Mouse (Mus musculus) liver, embryonic 12.5 days (tissue): ENCODE measurements around the gene Zscan21. TPM values are rescaled to one million over a fixed set of nuclear protein-coding genes. Genes with fewer than 3 reads are reported as not detected.
"Not testable (repeated sequence)": the region's sequence is repeated elsewhere in the genome, so short reads cannot be mapped to it uniquely, and the experiment has no call there.

ENCODE experiments used
- ATAC-seq: fragments of 200-750 bp; cut with Nextera tagmentation; 2 replicates; pipeline ENCODE4 v1.8.0; 2017; ENCODE audit warnings: moderate number of reproducible peaks, mild to moderate bottlenecking, moderate library complexity
- H3K27ac ChIP-seq: fragments of 300-500 bp; sonication (generic); 2 replicates; pipeline ENCODE4 v1.5.1; 2016; ENCODE audit warnings: mild to moderate bottlenecking
- H3K27me3 ChIP-seq: fragments of 300-500 bp; sonication (generic); replicated peaks from 2 replicates; pipeline ENCODE4 v1.6.1; 2016; ENCODE audit warnings: mild to moderate bottlenecking, moderate library complexity
- H3K36me3 ChIP-seq: fragments of 300-500 bp; sonication (generic); 2 replicates; pipeline ENCODE4 v1.6.1; 2016; ENCODE audit warnings: mild to moderate bottlenecking, moderate library complexity
- H3K4me1 ChIP-seq: fragments of 300-500 bp; sonication (generic); 2 replicates; pipeline ENCODE4 v1.6.1; 2016
- H3K4me2 ChIP-seq: fragments of 300-500 bp; sonication (generic); 2 replicates; pipeline ENCODE4 v1.6.1; 2016; ENCODE audit warnings: mild to moderate bottlenecking, moderate library complexity
- H3K4me3 ChIP-seq: fragments of 300-500 bp; sonication (generic); 2 replicates; pipeline ENCODE4 v1.5.1; 2016; ENCODE audit warnings: mild to moderate bottlenecking, moderate library complexity
- H3K9ac ChIP-seq: fragments of 300-500 bp; sonication (generic); 2 replicates; pipeline ENCODE4 v1.6.1; 2016; ENCODE audit warnings: mild to moderate bottlenecking, moderate library complexity
- H3K9me3 ChIP-seq: fragments of 300-500 bp; sonication (generic); replicated peaks from 2 replicates; pipeline ENCODE4 v1.6.1; 2016; ENCODE audit warnings: mild to moderate bottlenecking, moderate library complexity
- WGBS: fragments of 180-500 bp; shearing (Covaris S2); methylation state at CpG from one replicate; pipeline ENCODE4 v1.1.7; 2016; ENCODE audit not compliant: insufficient replicate concordance; 5-methylcytosine and 5-hydroxymethylcytosine counted together
- polyA plus RNA-seq: library from polyadenylated mRNA; unstranded; fragments of >200 nt; fragmentation: Nextera tagmentation; extraction: Ambion mirVana; gene quantifications from 2 replicates; pipeline ENCODE4 v1.2.1, GENCODE M21; 2016

The Zscan21 gene
- polyA plus RNA-seq, 1 experiment from 2014 or later: 19.6 TPM

DNA sequence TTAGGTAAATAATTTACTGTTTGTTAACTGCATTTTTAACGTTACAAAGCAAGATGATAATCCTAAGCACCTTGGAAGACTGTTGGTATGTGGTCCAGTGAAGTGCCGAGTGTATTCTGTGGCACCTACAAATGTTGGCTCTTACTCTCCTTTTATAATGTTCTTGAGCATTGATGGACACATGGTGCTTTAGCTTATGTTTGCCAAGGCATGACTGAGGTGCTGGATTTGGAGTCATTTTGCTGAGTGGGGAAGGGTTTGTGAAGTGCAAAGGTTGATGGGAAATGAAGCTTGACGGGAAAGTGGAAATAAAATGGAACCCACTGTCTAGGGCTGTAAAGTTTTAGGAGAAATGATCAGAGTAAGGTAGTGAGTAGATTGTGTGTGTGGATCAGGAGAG lies 28.3 kb upstream of the Zscan21 start:
- Histone ChIP-seq H3K27ac (0 out of 2 replicates have a peak overlapping the region, but pooled peaks have one; percentile 49), H3K4me2 (peak overlapping the region; percentile 29), H3K27me3 (no peaks in the 10 kb centered on the region), H3K4me3 (no peak overlapping the region), H3K4me1 (peaks cover 52% of the 10 kb centered on the region), H3K9ac (no peak overlapping the region; the same call in 1 of the 2 replicates), H3K9me3 (no peaks in the 10 kb centered on the region), H3K36me3 (peaks cover 26% of the 10 kb centered on the region)
- no peak for ATAC-seq
- 73% methylated on average over 3 of the region's 3 CpGs for WGBS

DNA sequence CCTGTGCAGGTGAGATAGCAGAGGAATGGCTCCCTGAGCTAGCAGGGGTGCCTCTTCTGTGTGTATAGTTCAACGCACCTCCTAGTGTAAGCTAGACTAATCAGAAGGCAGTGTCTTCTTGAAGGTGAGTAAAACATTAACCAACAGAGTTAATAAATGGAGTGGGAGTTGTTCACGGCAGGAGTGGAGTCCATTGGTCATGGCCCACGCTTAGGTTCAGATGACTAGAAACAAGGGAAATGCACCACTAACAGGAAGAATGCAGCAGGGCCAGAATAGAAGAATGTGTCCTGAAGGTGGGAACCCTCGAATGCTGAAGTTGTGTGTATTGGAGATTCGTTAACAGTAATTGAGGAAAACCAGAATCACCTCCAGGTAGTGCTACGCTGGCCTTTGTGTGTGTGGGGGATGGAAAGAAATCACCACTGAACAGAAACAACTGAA lies 27.6 kb upstream of the Zscan21 start:
- H3K27ac ChIP-seq: peak overlapping the region; percentile 49; the same call in 1 of the 2 replicates
- WGBS: 68% methylated on average over 6 of the region's 6 CpGs
- no peak overlapping the region for H3K9ac ChIP-seq
- peak overlapping the region; percentile 29 for H3K4me2 ChIP-seq
- ATAC-seq: no peak
- H3K36me3 ChIP-seq: peaks cover 34% of the 10 kb centered on the region
- H3K4me3 ChIP-seq: no peak overlapping the region
- H3K4me1 ChIP-seq: peaks cover 46% of the 10 kb centered on the region
- no peaks in the 10 kb centered on the region for H3K27me3 ChIP-seq
- H3K9me3 ChIP-seq: no peaks in the 10 kb centered on the region

DNA sequence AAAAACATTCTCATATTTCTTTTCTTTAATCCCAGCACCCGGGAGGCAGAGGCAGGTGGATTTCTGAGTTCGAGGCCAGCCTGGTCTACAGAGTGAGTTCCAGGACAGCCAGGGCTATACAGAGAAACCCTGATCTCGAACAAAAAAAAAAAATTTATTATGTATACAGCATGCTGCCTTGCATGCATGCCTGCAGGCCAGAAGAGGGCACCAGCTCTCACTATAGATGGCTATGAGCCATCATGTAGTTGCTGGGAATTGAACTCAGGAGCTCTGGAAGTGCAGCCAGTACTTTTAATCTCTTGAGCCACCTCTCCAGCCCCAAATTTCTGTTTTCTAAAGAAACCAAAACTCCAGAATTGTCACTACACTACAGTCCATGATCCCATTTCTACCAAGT lies 26.4 kb upstream of the Zscan21 start:
- H3K9me3 ChIP-seq: no peaks in the 10 kb centered on the region
- 80% methylated on average over 3 of the region's 3 CpGs for WGBS
- no peak overlapping the region for H3K9ac ChIP-seq
- H3K4me1 ChIP-seq: peaks cover 41% of the 10 kb centered on the region
- H3K4me2 ChIP-seq: no peak overlapping the region
- H3K27me3 ChIP-seq: no peaks in the 10 kb centered on the region
- no peak overlapping the region for H3K27ac ChIP-seq
- ATAC-seq: no peak
- peaks cover 45% of the 10 kb centered on the region for H3K36me3 ChIP-seq
- no peak overlapping the region for H3K4me3 ChIP-seq

DNA sequence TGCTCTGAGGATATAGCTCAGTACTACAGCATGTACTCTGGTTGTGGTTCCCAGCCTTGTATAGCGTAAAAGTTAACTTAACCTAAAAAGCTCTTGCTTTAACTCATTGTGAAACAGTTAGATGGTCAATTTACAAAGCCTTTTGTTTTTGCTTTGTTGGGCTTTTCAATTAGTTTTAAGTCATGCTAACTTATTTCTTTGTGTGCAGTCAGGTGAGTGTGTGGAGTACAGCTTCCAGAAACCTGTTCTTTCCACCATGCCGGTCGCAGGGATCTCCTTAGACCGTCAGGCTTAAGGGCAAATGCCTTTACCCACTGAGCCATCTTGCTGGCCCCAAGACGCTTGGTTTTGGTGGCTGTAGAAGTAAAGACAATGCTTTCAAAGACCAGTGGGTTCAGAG lies 26.0 kb upstream of the Zscan21 start:
- Histone ChIP-seq H3K4me1 (peaks cover 41% of the 10 kb centered on the region), H3K27ac (no peak overlapping the region), H3K4me2 (no peak overlapping the region), H3K36me3 (peaks cover 50% of the 10 kb centered on the region), H3K27me3 (no peaks in the 10 kb centered on the region), H3K9me3 (no peaks in the 10 kb centered on the region), H3K9ac (no peak overlapping the region), H3K4me3 (no peak overlapping the region)
- WGBS: 88% methylated on average over 5 of the region's 5 CpGs
- ATAC-seq: no peak

DNA sequence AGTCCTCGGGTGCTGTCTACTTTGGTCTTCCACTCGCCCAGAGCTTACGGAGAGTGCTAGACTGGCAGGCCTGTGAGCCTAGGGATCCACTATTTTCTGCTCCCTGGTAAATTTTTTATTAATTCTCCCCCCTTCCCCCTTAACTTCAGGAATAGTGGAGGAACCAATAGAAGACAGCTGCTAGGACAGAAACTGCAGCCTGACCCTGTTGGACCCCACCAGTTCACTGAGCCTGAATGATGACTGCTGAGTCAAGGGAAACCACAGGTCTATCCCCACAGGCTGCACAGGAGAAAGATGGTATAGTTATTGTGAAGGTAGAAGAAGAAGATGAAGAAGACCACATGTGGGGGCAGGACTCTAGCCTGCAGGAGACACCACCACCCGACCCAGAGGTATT lies 23.9 kb upstream of the Zscan21 start:
- Histone ChIP-seq H3K27ac (no peak overlapping the region), H3K4me1 (peaks cover 22% of the 10 kb centered on the region), H3K36me3 (peaks cover 62% of the 10 kb centered on the region), H3K9ac (no peak overlapping the region), H3K27me3 (no peaks in the 10 kb centered on the region), H3K9me3 (no peaks in the 10 kb centered on the region), H3K4me2 (no peak overlapping the region), H3K4me3 (no peak overlapping the region)
- ATAC-seq: no peak
- WGBS: 87% methylated on average over 4 of the region's 4 CpGs

DNA sequence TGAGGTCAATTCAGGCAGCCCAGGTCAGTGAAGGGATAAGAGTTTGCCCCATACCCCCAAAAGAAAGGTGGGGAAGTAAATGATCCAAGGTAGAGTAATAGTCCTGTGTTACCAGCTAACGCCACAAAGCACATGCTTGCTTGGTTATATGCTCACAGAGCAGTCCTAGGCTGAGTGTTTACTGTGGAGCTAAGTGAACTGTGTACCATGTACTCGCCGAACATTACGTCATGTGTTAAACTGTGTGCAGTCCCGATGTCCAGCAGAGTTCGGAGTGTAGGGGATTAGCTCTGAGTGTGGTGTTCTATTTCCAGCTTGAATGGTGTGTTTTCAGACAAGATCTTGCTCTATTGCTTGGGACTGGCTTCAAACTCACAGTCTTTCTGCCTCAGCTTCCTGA lies 22.2 kb upstream of the Zscan21 start:
- Histone ChIP-seq H3K36me3 (peaks cover 72% of the 10 kb centered on the region), H3K9ac (no peak overlapping the region), H3K4me3 (no peak overlapping the region), H3K27ac (no peak overlapping the region), H3K4me1 (peaks cover 6% of the 10 kb centered on the region; the same call in 1 of the 2 replicates), H3K27me3 (no peaks in the 10 kb centered on the region), H3K9me3 (no peaks in the 10 kb centered on the region), H3K4me2 (no peak overlapping the region)
- 87% methylated on average over 6 of the region's 6 CpGs for WGBS
- no peak; the same call in 1 of the 2 replicates for ATAC-seq

DNA sequence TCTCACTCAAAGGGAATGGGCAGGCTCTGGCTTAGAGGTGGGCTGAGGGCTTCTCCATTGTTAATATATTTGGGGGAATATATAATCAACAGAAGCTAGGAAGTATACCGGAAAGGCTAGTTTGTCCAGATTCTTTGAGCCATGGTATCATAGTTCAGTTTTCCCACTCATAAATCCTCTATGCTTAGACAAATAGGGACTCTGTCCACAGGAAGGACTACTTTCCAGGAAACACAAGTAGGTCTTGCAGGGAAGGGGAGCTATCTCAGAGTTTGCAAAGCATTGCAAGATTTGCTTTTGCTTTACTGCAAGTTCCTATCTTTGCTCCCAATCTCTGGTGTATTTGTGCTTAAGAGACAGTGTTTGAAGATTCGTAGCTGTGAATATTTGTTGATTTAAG lies 11.7 kb upstream of the Zscan21 start:
- H3K9me3 ChIP-seq: no peaks in the 10 kb centered on the region
- WGBS: 88% methylated on average over 2 of the region's 2 CpGs
- ATAC-seq: no peak
- no peaks in the 10 kb centered on the region for H3K27me3 ChIP-seq
- no peak overlapping the region for H3K4me3 ChIP-seq
- no peaks in the 10 kb centered on the region for H3K4me1 ChIP-seq
- H3K4me2 ChIP-seq: no peak overlapping the region
- no peak overlapping the region for H3K27ac ChIP-seq
- H3K9ac ChIP-seq: no peak overlapping the region
- H3K36me3 ChIP-seq: peaks cover 47% of the 10 kb centered on the region

DNA sequence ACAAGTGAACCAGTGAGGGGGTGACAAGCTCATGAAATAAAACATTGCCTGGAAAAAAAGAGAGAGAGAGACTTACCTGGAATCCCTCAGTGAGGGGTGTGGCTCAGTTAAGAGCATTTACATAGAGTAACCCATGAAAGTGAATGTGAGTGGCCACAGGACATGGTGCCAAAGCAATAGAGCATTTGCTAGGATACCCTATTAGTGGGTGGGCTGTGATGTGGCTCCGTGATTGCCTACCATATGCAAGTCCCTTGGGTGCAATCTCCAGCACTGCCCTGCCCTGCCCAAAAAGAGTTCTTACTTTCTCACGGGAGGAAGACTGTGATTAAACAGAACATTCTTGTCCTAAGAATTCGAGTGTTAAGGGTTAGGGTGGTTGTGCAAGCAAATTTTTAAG lies 9.6 kb upstream of the Zscan21 start:
- Histone ChIP-seq H3K27ac (no peak overlapping the region), H3K4me2 (no peak overlapping the region), H3K36me3 (peaks cover 25% of the 10 kb centered on the region), H3K27me3 (no peaks in the 10 kb centered on the region), H3K4me1 (no peaks in the 10 kb centered on the region), H3K9me3 (no peaks in the 10 kb centered on the region), H3K9ac (no peak overlapping the region), H3K4me3 (no peak overlapping the region)
- 47% methylated on average over 3 of the region's 3 CpGs for WGBS
- ATAC-seq: no peak

DNA sequence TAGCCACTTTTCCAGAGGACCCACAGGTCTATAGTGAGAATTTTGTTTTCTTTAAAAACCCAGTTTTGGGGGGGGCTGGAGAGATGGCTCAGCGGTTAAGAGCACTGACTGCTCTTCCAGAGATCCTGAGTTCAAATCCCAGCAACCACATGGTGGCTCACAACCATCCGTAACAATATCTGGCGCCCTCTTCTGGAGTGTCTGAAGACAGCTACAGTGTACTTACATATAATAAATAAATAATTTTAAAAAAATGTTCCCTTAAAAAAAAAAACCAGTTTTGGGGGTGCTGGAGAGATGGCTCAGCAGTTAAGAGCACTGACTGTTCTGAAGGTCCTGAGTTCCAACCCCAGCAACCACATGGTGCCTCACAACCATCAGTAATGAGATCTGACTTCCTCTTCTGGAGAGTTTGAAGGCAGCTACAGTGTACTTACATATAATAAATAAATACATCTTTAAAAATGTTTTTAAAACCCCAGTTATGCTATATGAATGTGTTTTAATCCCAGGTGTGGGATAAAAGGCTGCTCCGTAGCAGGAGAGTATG lies 6.8 kb upstream of the Zscan21 start:
- H3K4me2 ChIP-seq, H3K27me3 ChIP-seq, H3K36me3 ChIP-seq, ATAC-seq, H3K9ac ChIP-seq, H3K4me1 ChIP-seq, H3K27ac ChIP-seq, H3K9me3 ChIP-seq, H3K4me3 ChIP-seq: not testable (repeated sequence)
- WGBS: 50% methylated on average over 4 of the region's 4 CpGs

DNA sequence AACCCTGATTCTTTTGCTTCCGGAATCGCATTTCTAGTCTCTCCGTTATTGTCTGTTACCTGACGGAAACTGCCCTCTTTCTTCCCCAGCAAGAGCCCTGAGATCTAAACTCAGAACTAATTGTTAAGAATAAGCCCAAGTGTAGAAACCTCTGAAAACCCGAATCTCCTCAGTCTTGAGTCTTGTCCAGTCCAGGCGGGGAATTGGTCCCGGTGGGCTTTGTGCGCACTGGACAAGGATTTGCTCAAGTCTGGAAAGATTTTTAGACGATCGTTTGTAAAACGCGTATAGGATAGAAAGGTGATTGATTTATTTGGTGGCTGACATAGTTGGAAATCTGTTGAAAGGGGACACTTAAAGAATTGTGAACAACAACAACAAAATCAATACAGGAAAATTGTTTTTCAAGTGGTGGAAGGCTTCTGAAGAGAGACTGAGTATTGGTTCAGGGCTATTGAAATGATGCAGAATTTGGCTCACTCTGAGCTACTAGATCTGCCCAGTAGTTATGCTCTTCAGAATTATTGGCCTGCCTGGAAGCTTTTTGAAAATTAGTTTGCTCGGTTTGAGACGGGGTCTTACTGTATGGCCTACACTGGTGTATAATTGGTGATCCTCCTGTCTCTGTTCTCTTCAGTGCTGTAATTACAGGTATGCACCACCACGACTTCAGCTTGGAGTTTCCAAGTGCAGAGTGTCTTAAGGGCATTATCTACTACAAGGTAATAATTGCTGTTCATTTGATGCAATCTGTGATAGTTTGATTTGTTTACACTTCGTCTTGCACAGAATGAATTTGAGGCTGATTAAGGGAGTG lies 704 bp downstream of the Zscan21 start:
- Histone ChIP-seq H3K4me1 (peaks cover 31% of the 10 kb centered on the region), H3K27ac (peak overlapping the region; percentile 92), H3K9ac (peak overlapping the region; percentile 80), H3K4me3 (peak overlapping the region; percentile 70), H3K9me3 (no peaks in the 10 kb centered on the region), H3K27me3 (no peaks in the 10 kb centered on the region), H3K36me3 (peaks cover 27% of the 10 kb centered on the region), H3K4me2 (peak overlapping the region; percentile 84)
- ATAC-seq: peak; percentile 31; the same call in 1 of the 2 replicates
- WGBS: 9% methylated on average over 16 of the region's 16 CpGs

DNA sequence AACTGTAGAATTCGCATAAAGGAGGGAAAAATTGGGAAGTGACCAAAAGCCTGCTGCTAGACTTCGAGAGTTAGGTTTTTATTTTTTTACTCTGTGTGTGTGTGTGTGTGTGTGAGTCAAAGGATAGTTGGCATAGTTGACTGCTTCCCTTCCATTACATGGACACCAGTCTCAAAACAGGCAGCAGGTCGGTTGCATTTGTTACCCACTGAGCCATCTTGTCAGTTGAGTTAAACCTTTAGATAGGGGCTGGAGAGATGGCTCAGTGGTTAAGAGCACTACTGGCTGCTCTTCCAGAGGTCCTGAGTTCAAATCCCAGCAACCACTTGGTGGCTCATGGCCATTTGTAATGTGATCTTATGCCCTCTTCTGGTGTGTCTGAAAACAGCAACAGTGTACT lies 1.3 kb downstream of the Zscan21 start:
- Histone ChIP-seq H3K36me3 (peaks cover 31% of the 10 kb centered on the region), H3K4me2 (peak overlapping the region; percentile 84), H3K4me3 (peak overlapping the region; percentile 70), H3K9me3 (no peaks in the 10 kb centered on the region), H3K9ac (peak overlapping the region; percentile 80; the same call in 1 of the 2 replicates), H3K27ac (0 out of 2 replicates have a peak overlapping the region, but pooled peaks have one; percentile 59), H3K27me3 (no peaks in the 10 kb centered on the region), H3K4me1 (peaks cover 32% of the 10 kb centered on the region)
- 56% methylated on average over 3 of the region's 3 CpGs for WGBS
- ATAC-seq: no peak

DNA sequence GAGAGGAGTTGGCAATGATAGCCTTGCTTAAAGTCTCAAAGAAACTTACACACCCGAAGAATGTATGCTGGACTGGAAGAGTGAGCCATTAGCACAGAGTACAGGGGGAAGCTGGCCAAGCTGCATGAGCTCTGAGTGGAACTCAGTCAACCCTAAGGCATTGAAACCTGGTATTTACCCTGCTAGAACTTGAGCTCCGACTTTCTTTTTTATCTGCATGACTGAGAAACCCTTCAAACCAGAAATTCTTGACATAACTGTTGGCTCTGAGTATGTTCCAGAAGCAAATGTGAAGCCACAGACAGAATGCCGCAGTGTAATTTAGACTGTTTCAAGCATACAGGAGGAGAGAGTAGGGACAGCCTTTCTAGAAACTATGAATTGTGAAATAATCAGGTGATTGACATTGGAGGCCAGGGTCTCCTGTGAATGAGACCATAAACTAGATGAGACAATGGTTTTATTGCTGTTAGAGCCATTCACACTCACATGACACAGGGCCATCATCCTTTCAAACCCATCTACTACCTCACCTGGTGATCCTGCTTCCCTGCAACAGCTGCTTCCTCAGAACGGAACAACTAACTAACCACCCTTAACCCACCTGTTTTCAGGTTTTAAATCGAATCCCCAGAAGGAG lies 15.8 kb downstream of the Zscan21 start:
- Histone ChIP-seq H3K4me2 (no peak overlapping the region), H3K27me3 (no peaks in the 10 kb centered on the region), H3K27ac (no peak overlapping the region), H3K9ac (no peak overlapping the region), H3K9me3 (no peaks in the 10 kb centered on the region), H3K36me3 (peaks cover 77% of the 10 kb centered on the region), H3K4me3 (no peak overlapping the region), H3K4me1 (peaks cover 13% of the 10 kb centered on the region)
- 89% methylated on average over 5 of the region's 5 CpGs for WGBS
- no peak for ATAC-seq
